Mouse (Mus musculus) heart, postnatal 36 days (tissue): ENCODE measurements around the gene Pnp. TPM values are rescaled to one million over a fixed set of nuclear protein-coding genes. Genes with fewer than 3 reads are reported as not detected.
A peak's percentile ranks its signal among the peaks of the same experiment; 100 is the strongest.
"Not testable (repeated sequence)": the region's sequence is repeated elsewhere in the genome, so short reads cannot be mapped to it uniquely, and the experiment has no call there.

Experiments used
- DNase-seq, 2 experiments: peaks; one replicate each; pipeline ENCODE4 v3.0.0; 2021 to 2022
- intact Hi-C: fragments of 180-260 bp; cut with DNase I; formaldehyde crosslinking; loops from one replicate; pipeline ENCODE4 v1.15.1; 2025
- total RNA-seq, 2 experiments: library from RNA; stranded (reverse); gene quantifications; 2 replicates each; pipeline ENCODE4 v1.2.3; 2021

The Pnp gene
- total RNA-seq, 2 experiments from 2014 or later, result 12.7 to 14.8 TPM

GRCm38 (mm10) chr14:50969558-50970544 lies 39.0 kb downstream of the Pnp start:
- peak; percentile 41 to 45 for DNase-seq
- intact Hi-C loops, result no loop called here

DNA sequence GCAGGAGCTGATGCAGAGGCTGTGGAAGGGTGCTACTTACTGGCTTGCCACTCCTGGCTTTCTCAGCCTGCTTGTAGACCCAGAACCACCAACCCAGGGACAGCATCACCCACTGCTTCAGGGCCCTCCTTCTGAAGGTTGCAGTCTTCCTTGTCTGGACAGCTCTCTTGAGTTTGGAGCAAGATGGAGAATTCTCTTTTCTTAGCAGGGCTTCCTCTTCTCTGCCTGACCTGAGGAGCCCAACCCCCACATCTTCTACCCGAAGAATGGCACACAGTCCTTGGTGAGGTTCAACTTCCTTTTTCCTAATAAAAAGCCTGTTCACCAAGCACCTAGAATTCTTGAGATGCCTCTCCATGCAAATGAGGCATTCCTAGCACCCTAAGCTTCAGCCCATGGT lies 39.9 kb downstream of the Pnp start:
- DNase-seq, result no peak
- intact Hi-C loops, result no loop called here

DNA sequence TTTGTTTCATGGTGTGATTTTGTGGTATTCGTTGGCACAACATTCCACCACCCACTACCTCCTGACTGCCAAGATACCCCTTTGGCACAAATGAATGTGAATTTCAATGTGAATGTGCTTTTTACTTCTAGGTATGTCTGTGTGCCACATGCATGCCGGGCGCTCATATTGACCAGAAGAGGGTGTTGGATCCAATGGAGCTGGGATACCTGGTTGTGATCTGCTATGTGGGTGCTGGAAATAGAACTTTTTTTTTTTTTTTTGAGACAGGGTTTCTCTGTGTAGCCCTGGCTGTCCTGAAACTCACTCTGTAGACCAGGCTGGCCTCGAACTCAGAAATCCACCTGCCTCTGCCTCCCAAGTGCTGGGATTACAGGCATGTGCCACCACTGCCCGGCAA lies 42.2 kb downstream of the Pnp start:
- intact Hi-C loops, result not testable (repeated sequence)

GRCm38 (mm10) chr14:50973700-50974099 lies 42.8 kb downstream of the Pnp start:
- DNase-seq, result no peak
- intact Hi-C loops, result no loop called here

More for the DNA sequence above, 42.2 kb downstream of the Pnp start:
- DNase-seq, result not testable (repeated sequence)

DNA sequence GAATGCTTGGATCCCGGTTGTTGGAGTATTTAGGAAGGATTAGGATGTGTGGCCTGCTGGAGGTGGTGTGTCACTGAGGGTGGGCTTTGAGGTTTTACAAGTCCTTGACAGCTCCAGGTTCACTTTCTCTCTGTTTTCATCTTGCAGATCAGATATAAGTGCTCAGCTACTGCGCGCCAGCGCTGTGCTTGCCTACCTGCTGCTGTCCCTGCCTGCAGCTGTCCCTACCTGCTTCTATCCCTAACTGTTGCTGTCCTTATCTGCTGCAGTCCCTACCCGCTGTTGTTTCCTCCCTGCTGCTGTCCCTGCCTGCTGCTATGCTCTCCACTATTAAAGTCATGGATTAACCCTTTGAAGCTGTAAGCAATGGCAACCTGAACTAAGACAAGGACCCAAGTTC lies 44.1 kb downstream of the Pnp start:
- DNase-seq, result no peak
- intact Hi-C loops, result no loop called here

DNA sequence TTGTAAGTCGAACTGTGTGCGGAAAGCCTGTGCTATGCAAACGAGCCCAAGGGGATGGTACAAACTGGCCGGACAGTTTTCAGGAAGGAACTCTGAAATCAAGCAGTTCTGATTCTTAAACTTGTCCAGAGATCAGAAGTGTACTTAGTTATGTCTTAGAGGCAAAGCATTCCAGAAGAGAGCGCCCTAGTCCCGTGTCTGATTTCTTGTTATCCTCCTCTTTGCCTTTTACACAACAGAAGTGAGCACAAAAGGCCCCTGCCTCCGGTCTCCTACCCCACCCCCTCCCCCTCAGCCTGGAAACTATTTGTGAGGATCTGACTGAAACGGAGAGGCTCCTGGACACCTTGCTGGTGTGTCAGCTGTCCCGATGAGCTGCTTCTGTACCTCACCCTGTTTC lies 45.8 kb downstream of the Pnp start:
- intact Hi-C loops, result loop anchor here (2.0 kb wide), 2 partner anchors 50 to 86 kb away; no protein-coding TSS in a partner anchor
- no peak for DNase-seq

DNA sequence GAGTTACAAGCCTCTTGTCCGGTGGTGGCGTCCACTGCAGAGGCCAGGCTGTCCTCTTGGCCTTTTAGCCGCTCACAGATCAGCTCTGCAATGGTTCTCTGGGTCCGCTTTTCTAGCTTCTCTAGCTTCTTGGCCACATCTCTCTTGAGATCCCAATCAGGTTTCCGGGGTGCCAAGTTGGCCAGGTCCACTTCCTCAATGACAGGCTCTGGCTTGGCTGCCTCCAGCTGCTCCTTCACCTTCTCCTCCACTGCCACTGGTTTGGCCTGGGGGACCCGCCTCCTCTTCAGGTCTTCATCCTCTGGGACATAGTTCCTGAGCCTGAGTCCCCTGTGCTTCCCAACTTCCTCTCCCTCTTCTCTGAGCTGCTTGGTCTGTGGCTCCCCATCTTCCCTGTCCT lies 47.6 kb downstream of the Pnp start:
- intact Hi-C loops, DNase-seq: not testable (repeated sequence)

GRCm38 (mm10) chr14:50979631-50980030 lies 48.7 kb downstream of the Pnp start:
- intact Hi-C loops, result loop anchor here (5.0 kb wide), 1 partner anchor 38 kb away; no protein-coding TSS in a partner anchor
- no peak for DNase-seq

DNA sequence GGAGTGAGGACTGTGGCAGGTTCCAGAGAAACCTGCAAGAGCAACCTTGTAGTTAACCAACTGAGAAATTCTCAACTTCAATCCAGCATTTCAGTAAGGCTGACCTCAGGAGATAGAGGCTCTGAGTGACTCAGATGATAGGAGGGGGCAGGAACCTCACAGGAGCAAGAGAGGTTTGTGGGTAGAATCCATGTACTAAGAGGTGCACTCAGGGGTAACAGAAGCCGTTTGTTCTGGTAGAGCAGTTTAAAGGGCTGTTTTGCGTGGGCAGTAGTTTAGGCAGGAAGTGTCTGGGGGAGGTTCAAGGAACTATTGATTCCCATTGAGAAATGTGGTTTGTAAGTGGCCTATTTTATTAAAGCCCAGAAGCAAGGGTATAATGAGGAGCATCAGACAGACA lies 50.3 kb downstream of the Pnp start:
- DNase-seq, result no peak
- intact Hi-C loops, result loop anchor here (5.0 kb wide), 1 partner anchor 36 kb away; no protein-coding TSS in a partner anchor

DNA sequence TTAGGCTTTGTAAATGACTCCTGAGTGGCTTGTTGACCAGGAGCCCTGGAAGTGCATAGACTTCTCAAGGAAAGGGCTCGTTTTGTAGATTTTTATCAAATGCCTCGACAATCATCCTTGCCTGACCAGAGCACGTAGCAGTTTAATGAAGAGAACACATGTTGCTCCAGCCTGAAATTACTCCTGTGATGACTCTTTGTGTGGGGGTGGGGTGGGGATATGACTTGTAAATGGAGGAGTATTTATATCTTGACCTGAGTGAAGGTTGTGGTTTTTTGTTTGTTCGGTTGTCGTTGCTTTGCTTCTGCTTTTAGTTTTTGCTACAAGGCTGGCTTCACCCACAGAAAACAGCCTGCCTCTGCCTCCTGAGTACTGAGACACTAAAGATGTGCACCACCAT lies 51.0 kb downstream of the Pnp start:
- DNase-seq, result no peak
- intact Hi-C loops, result loop anchor here (2.0 to 5.0 kb wide), 2 partner anchors 17 to 35 kb away; no protein-coding TSS in a partner anchor

- intact Hi-C loops, result no loop called here
- no peak for DNase-seq
These were observed 56.8 kb downstream of the Pnp start for GRCm38 (mm10) chr14:50987668-50988067.

DNA sequence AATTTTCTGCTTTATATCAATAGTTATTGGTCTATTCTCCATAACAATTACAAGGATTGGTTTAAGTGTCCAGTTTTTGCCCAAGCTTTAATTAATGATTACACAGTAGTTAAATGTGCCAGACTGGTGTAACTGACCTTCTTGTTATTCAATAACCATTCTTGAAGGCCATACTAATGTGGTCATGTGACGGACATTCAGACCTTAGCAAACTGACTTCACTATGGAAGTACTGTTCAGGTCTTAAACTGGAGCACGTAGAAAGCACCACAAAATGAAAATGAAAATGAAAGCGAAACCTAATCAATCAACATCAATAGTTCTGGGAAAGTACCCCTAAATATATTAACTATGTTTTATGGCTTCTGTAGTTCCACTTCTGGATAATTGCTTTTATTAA lies 60.2 kb downstream of the Pnp start:
- DNase-seq, result no peak
- intact Hi-C loops, result no loop called here

DNA sequence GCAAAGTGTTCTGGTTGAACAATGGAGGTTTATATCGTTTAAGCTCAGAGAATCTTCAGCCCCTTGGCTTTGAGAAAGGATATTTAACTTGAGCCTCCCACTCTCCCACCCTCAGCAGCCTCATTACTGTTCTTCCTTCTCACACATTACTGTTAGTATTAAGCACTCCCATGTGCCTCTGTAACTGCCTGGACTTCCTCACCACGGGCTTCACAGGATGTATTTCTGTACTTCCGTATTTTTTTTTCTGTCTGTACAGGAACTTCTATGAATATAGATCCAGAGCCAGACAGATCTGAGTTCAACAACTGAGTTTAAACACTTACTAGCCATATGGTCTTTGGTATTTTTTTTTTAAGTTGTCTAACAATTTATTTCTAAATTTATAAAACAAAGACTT lies 66.2 kb downstream of the Pnp start:
- intact Hi-C loops, result no loop called here
- no peak for DNase-seq

GRCm38 (mm10) chr14:50997999-50998666 lies 67.3 kb downstream of the Pnp start:
- DNase-seq, result no peak
- intact Hi-C loops, result loop anchor here (2.0 kb wide), 1 partner anchor 15 kb away; no protein-coding TSS in a partner anchor

DNA sequence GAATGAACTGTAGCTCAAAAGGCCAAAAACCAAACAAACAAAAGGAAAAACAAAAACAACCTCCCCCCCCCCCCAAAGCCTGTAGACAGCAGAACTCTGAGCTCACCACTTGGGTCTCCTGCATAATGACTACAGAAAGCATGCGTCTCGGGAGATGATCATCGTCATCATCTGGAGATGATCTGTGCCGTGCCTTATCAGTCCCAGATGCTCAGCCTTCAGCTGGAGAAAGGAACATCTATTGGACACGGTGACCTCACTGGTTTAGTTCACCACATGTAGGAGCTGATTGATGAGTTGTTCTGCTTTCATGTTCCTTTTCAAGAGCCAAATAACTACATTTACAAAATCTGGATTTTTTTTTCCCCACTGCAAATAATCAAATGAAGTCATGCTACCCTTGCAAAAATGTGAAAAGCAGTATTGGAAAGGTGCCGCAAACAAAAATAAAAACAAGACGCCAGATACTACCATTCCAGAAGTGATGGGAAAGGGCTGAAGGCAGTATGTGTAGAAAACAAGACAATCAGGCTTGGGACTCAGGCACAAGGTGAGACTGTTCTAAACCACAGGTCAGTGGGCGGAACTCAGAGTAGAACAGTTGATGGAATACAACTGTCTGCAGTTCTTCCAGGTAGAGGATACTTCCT lies 76.4 kb downstream of the Pnp start, which contains the start of gene Rnase10:
Gene Rnase10 (plus strand): TSS at position 600 of the 650 bp plus-strand sequence.
- no peak for DNase-seq
- intact Hi-C loops, result no loop called here

DNA sequence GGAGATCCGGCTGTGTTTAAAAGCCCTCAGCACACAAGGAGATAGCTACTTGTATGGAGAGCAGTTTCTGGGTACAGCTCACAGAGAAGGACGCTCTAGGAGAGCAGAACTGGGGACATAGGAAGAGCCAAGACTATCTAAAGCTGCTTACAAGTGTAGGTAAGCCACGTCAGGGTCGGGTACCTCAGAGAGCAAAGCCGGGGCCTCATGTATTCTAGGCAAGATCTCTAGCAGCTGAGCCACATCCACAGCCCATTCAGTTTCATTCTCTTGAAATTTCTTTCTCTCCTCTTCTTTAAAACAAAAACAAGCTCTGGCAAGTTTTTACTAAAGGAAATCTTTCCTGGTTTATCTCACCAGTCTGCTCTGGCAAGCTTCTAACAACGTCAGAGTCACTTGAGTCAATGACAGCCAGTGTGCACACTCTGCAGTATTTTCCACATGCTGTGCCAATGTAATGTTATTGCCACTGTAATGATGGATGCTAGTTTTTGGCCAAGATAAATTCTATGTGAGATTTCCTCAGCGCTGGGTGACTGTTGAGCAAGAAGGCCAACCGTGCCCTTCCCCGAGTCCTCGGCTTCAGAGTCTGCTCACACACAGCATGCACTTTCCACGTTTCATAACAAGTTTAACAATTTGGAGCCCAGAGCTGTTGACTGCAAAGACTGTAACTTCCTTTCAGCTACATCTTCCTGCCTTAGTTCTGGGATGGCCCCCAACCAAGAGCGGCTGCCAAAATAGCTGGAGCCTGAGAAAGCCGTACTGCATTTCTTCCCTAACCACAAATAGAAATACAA lies 77.2 kb downstream of the Pnp start:
- DNase-seq, result peak; percentile 60 to 76
- intact Hi-C loops, result no loop called here

DNA sequence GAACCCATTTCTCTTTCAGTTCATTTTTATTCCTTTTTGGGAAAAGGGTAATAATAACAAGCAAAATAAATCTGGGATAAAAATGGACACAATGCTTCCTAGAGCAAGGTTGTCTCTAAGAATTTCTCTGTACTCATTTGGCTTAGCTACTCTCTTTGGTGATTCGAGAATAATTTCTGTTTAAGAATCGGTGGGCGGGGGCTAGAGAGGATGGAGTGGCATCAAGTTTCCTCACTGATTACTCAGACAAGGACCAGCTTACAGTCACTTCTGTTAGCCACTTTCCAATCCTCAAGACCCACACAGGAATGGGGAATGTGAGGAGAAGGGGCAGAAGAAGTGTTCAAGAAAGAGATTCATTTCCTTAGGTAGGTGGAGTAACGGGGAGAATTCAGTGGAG lies 77.9 kb downstream of the Pnp start:
- intact Hi-C loops, result no loop called here
- no peak for DNase-seq

DNA sequence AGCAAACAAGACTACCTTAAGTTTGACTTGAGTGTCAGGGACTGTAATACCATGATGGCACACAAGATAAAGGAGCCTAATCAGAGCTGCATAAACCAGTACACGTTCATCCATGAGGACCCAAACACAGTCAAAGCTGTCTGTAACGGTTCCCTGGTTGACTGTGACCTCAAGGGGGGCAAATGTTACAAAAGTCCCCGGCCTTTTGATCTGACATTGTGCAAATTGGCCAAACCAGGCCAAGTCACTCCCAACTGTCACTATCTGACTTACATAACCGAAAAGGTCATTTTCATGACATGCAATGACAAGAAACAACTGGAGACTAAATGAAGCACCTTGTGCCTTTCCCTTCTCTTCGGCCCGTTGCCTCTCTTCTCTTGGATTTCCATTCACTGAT lies 78.7 kb downstream of the Pnp start:
- intact Hi-C loops, result no loop called here
- DNase-seq, result no peak

GRCm38 (mm10) chr14:51014724-51015123 lies 83.8 kb downstream of the Pnp start:
- intact Hi-C loops, result loop anchor here (5.0 kb wide), 1 partner anchor 32 kb away; no protein-coding TSS in a partner anchor
- DNase-seq, result not testable (repeated sequence)
